Mouse (Mus musculus) layer of hippocampus, postnatal 36 days (tissue): Measurements from ENCODE around the gene Olfr1349. TPM values are rescaled to one million over a fixed set of nuclear protein-coding genes. Genes with fewer than 3 reads are reported as not detected.
"Not testable (repeated sequence)": the region's sequence is repeated elsewhere in the genome, so short reads cannot be mapped to it uniquely, and the experiment has no call there.

Experiments
- DNase-seq, 2 experiments: peaks; one replicate each; pipeline ENCODE4 v3.0.0; 2022
- total RNA-seq, 2 experiments: library from RNA; stranded (reverse); gene quantifications; 2 replicates each; pipeline ENCODE4 v1.2.3; 2021

Gene Olfr1349
- not detected for total RNA-seq

GRCm38 (mm10) chr7:6522850-6523249 is at the start of gene Olfr1349:
Gene Olfr1349 (minus strand): TSS chr7:6522950.
- DNase-seq = no peak

GRCm38 (mm10) chr7:6564541-6564940 is 41.8 kb upstream of the Olfr1349 start, which contains the start of gene Olfr1350:
Gene Olfr1350 (plus strand): TSS chr7:6564841.
- no peak for DNase-seq

DNA sequence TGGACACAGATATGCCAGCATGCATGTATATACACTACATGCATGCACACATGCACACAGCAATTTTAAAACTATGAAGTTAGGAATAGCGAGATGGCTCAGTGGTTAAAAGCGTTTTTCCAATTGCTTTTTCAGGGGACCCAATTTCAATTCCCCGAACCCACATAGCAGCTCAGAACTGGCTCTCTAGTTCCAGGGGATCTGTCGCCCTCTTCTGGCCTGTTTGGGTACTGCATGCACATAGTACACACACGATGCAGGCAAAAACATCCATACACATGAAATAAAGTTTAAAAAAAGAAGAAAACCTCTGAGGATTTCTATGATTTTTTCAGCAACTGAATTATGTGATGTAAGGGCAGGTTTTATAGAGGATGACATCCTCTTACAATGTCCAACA is 3.4 kb upstream of the Olfr1349 start:
- DNase-seq = no peak

- no peak for DNase-seq
Observed at GRCm38 (mm10) chr7:6525001-6525400, 2.3 kb upstream of the Olfr1349 start.

- no peak for DNase-seq
Observed at GRCm38 (mm10) chr7:6521666-6522065, 1.1 kb downstream of the Olfr1349 start.

GRCm38 (mm10) chr7:6508648-6509047 is 14.1 kb downstream of the Olfr1349 start, which contains the start of gene Olfr1348:
Gene Olfr1348 (minus strand): TSS chr7:6508748.
- no peak for DNase-seq

DNA sequence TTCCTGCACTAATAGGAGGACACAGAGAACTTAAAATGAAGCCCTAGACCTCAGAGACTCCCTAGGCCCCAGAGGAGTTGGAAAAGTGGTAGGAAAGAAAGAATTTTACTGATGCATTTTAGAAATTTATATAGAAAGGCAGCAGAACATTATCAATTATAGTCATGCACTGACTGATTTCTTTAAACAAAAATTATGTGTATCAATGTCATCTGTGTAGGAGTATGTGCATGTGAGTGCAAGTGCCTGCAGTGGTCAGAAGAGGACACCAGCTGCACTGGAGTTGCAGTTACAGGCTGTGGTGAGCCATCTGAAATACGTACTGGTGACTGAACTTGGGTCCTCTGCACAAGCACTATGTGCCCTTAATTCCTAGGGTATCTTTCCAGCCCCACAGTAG is 23.1 kb downstream of the Olfr1349 start, which contains the start of gene Olfr1347:
Gene Olfr1347 (minus strand): TSS at position 101 of the 400 bp plus-strand sequence.
- no peak for DNase-seq

DNA sequence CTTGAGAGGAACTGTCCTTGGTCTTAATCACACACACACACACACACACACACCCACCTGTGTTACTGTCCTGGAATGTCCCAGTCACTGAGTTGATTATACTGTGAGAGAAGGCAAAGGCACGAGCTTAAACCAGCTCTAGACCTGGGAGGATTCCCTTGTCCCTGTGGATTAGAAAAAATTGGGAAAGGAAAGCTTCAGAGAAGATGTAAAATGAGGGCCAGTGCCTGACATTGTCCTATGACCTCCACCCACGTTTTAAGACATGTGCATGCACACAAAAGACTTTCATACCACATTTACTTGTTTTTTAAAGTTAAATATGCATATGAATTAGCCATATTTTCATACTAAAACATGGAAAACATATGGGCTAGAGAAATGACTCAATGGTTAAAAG is 35.9 kb downstream of the Olfr1349 start, which contains the start of gene Olfr5:
Gene Olfr5 (minus strand): TSS at position 101 of the 400 bp plus-strand sequence.
- DNase-seq = no peak

DNA sequence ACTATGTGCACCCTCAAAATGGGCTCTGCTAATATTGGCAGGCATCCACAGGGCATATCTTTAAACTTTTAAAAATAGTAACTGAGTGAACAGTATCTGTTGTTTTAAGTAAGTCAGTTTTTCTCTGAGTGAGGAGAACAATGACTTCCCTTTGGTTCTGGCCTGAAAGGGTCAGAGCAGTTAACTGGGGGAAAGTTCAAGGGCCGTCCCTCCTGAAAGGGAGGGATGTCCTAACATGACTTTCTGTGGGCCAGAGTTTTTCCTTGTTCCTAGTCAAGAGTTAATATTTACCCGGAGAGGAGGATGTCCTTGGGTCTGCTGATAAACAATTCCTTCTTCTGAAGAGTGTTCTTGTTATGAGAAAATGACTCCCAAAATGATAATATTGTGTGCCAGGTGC is 45.1 kb downstream of the Olfr1349 start:
- not testable (repeated sequence) for DNase-seq

GRCm38 (mm10) chr7:6466951-6467350 is 55.8 kb downstream of the Olfr1349 start, which contains the start of gene Olfr1346:
Gene Olfr1346 (plus strand): TSS chr7:6467101.
- no peak for DNase-seq

Other genes with a start within 250 kb of the Olfr1349 start
- gene Zfp667, start 236.4 kb downstream of the Olfr1349 start, total RNA-seq = 10 to 100 TPM; 17.6 to 19.0 TPM
- 10 to 100 TPM; 10.4 to 13.1 TPM for gene Zfp583, start 191.7 kb downstream of the Olfr1349 start, total RNA-seq
- 1 to 10 TPM; 6.0 to 8.0 TPM for gene Gm3854, start 179.2 kb downstream of the Olfr1349 start, total RNA-seq
- gene Zfp78, start 159.7 kb downstream of the Olfr1349 start, total RNA-seq = 1 to 10 TPM; 5.3 to 5.8 TPM
- gene Zfp28, start 139.7 kb downstream of the Olfr1349 start, total RNA-seq = 10 to 100 TPM in 1 of 2 experiments, 1 to 10 TPM in 1; 6.0 to 12.0 TPM
- gene Smim17, start 124.2 kb downstream of the Olfr1349 start, total RNA-seq = 10 to 100 TPM; 21.3 to 24.2 TPM
- under 1 TPM; 0.45 to 0.68 TPM for gene Gm20715, start 112.7 kb downstream of the Olfr1349 start, total RNA-seq
- gene Olfr1344, start 84.3 kb downstream of the Olfr1349 start, total RNA-seq = 1 to 10 TPM in 1 of 2 experiments, under 1 TPM in 1; 0.99 to 2.4 TPM
- gene Olfr1336, start 66.8 kb downstream of the Olfr1349 start, total RNA-seq = under 1 TPM; 0.08 to 0.12 TPM
- not detected for gene Olfr1346, start 55.8 kb downstream of the Olfr1349 start, total RNA-seq
- gene Olfr5, start 36.0 kb downstream of the Olfr1349 start, total RNA-seq = not detected
- gene Olfr1347, start 23.2 kb downstream of the Olfr1349 start, total RNA-seq = not detected
- gene Olfr1348, start 14.2 kb downstream of the Olfr1349 start, total RNA-seq = not detected
- gene Olfr1350, start 41.9 kb upstream of the Olfr1349 start, total RNA-seq = not detected
- 10 to 100 TPM in 1 of 2 experiments, 1 to 10 TPM in 1; 8.9 to 10.5 TPM for gene Zim1, start 173.5 kb upstream of the Olfr1349 start, total RNA-seq
- 100 to 1,000 TPM; 178 to 188 TPM for gene Peg3, start 207.5 kb upstream of the Olfr1349 start, total RNA-seq
- gene Usp29, start 207.6 kb upstream of the Olfr1349 start, total RNA-seq = 10 to 100 TPM; 29.4 to 32.9 TPM